Mouse (Mus musculus) intestine, embryonic 14.5 days (tissue): ENCODE results near the gene Tgfb3. TPM values are rescaled to one million over a fixed set of nuclear protein-coding genes. Genes with fewer than 3 reads are reported as not detected.
A peak's percentile ranks its signal among the peaks of the same experiment; 100 is the strongest.

Source experiments
- ATAC-seq: fragments of 200-750 bp; cut with Nextera tagmentation; replicated peaks from 2 replicates; pipeline ENCODE4 v1.8.0; 2017; ENCODE audit warnings: low read depth, moderate number of reproducible peaks, moderate TSS enrichment, moderate library complexity; ENCODE audit not compliant: low FRiP score, low TSS enrichment
- DNase-seq: peaks from one replicate; pipeline ENCODE4 v3.0.0-alpha.2; 2018; ENCODE audit warnings: low spot score
- H3K27ac ChIP-seq: fragments of 300-500 bp; sonication (generic); 2 replicates; pipeline ENCODE4 v1.5.1; 2014; ENCODE audit warnings: low read depth, mild to moderate bottlenecking, control low read depth
- H3K27me3 ChIP-seq: fragments of 300-500 bp; sonication (generic); replicated peaks from 2 replicates; pipeline ENCODE4 v1.6.1; 2014; ENCODE audit warnings: low read length, control low read depth; ENCODE audit not compliant: control insufficient read depth, insufficient read depth
- H3K36me3 ChIP-seq: fragments of 300-500 bp; sonication (generic); 2 replicates; pipeline ENCODE4 v1.6.1; 2014; ENCODE audit warnings: low read length, control low read depth; ENCODE audit not compliant: control insufficient read depth, insufficient read depth
- H3K4me1 ChIP-seq: fragments of 300-500 bp; sonication (generic); replicated peaks from 2 replicates; pipeline ENCODE4 v1.6.1; 2014; ENCODE audit warnings: low read length, control low read depth, mixed read lengths; ENCODE audit not compliant: control insufficient read depth, insufficient read depth
- H3K4me2 ChIP-seq: fragments of 300-500 bp; sonication (generic); 2 replicates; pipeline ENCODE4 v1.6.1; 2014; ENCODE audit warnings: low read length
- H3K4me3 ChIP-seq: fragments of 300-500 bp; sonication (generic); 2 replicates; pipeline ENCODE4 v1.5.1; 2014; ENCODE audit warnings: low read depth, low read length, control low read depth, mixed read lengths
- H3K9ac ChIP-seq: fragments of 300-500 bp; sonication (generic); 2 replicates; pipeline ENCODE4 v1.6.1; 2014; ENCODE audit warnings: mild to moderate bottlenecking, low read length
- H3K9me3 ChIP-seq: fragments of 300-500 bp; sonication (generic); 2 replicates; pipeline ENCODE4 v1.6.1; 2016; ENCODE audit warnings: low read length, control low read depth; ENCODE audit not compliant: control insufficient read depth
- WGBS: fragments of 180-500 bp; shearing (Covaris S2); extraction: QIAGEN DNeasy Blood & Tissue Kit; methylation state at CpG from one replicate; pipeline ENCODE4 v1.1.7; 2014; 5-methylcytosine and 5-hydroxymethylcytosine counted together
- polyA plus RNA-seq: library from polyadenylated mRNA; unstranded; fragments of >200 nt; fragmentation: Nextera tagmentation; extraction: Ambion mirVana; gene quantifications from 2 replicates; pipeline ENCODE4 v1.2.1, GENCODE M21; 2014

Gene Tgfb3
- polyA plus RNA-seq, 1 experiment from 2014 or later: 22.1 TPM

DNA sequence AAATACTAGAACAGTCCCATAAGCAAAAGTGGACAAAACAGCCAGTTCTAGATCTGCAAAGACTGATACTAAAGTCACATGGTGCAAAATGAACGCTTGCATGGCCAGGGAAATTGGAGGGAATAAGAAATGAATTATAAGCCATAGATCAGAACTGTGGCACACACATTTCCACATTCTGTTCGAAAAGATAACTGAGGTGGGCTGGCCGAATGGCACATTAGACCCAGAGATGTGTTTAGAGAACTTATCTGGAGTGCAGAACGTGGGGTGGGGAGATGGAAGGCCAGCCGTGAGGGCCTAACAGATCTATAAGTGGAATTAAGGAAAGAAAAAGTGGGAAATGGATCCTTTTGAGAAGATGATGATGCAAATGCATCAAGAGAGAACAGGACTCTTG lies 27.4 kb downstream of the Tgfb3 start:
- no peaks in the 10 kb centered on the region for H3K4me1 ChIP-seq
- H3K27me3 ChIP-seq: no peaks in the 10 kb centered on the region
- H3K9ac ChIP-seq: no peak overlapping the region
- H3K27ac ChIP-seq: no peak overlapping the region
- 82% methylated on average over 5 of the region's 5 CpGs for WGBS
- ATAC-seq (no peak), DNase-seq (no peak)
- H3K4me2 ChIP-seq: no peak overlapping the region
- H3K4me3 ChIP-seq: no peak overlapping the region
- H3K36me3 ChIP-seq: peaks cover 4% of the 10 kb centered on the region; the same call in 1 of the 2 replicates
- H3K9me3 ChIP-seq: no peaks in the 10 kb centered on the region

DNA sequence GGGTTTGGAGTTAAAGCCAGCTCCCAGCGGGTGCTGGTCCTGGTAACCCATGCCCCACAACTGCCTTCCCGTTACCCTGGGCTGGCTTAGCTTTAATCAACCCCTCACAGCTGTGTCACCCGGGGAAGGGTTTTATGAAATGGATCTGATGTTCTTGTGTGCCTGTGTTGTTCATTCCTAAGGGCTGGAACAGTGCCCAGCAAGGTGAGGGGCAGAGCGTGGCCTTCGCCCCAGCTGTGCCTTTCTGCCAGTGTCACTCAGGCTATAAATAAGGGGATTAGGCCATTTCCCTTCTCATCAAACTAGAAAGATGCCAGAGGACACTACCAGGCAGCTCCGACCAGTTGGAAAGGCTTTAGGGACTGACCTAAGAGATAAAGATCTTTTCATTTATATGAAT lies 29.0 kb downstream of the Tgfb3 start:
- DNase-seq (no peak), ATAC-seq (no peak)
- Histone ChIP-seq H3K9ac (no peak overlapping the region), H3K4me2 (no peak overlapping the region), H3K4me3 (no peak overlapping the region), H3K27ac (no peak overlapping the region), H3K36me3 (no peaks in the 10 kb centered on the region), H3K4me1 (no peaks in the 10 kb centered on the region), H3K27me3 (no peaks in the 10 kb centered on the region), H3K9me3 (no peaks in the 10 kb centered on the region)
- WGBS: 80% methylated on average over 6 of the region's 6 CpGs

DNA sequence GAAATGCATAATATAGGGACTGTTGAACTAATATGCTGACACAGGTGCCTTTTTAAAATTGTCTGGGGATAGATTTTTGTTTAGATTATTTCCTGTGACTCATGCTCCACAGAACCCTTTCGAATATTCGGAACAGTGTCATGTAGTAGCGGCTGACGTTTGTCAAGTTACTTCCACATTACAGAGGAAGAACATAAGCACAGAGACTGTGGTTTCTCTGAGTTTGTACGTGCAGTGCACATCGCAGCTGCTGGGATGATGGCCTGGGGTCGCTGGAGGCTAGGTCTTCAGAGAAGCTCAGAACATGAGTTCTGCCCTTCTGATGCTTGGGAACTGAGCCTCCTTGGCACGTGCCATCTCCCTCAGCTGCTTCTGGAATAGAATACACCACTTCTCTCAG lies 31.5 kb downstream of the Tgfb3 start:
- no peak overlapping the region for H3K4me2 ChIP-seq
- H3K9me3 ChIP-seq: no peaks in the 10 kb centered on the region
- H3K4me1 ChIP-seq: no peaks in the 10 kb centered on the region
- ATAC-seq (no peak), DNase-seq (no peak)
- H3K27me3 ChIP-seq: no peaks in the 10 kb centered on the region
- no peak overlapping the region for H3K9ac ChIP-seq
- H3K27ac ChIP-seq: no peak overlapping the region
- no peaks in the 10 kb centered on the region for H3K36me3 ChIP-seq
- no peak overlapping the region for H3K4me3 ChIP-seq
- 61% methylated on average over 8 of the region's 8 CpGs for WGBS

DNA sequence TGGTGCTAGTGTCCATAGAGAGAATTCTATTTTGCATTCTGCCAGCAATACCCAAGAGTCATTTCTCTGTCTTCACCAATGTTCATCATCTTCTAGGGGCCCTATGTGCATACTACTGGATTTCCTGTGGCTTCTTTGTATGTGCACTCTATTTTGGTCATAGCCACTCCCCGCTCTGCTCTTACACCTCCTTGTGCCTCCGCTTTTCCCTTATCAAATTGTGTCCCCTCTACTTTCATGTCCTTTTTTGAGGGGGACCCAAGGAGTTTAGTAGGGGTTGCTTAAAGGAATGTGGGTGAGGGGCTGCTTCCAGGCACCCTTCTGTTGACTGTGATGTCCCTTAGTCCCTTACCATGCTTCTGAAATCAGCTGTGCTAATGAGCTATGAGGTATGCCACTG lies 32.1 kb downstream of the Tgfb3 start:
- Histone ChIP-seq H3K4me2 (no peak overlapping the region), H3K4me1 (no peaks in the 10 kb centered on the region), H3K9me3 (no peaks in the 10 kb centered on the region), H3K36me3 (no peaks in the 10 kb centered on the region), H3K27ac (no peak overlapping the region), H3K9ac (no peak overlapping the region), H3K4me3 (no peak overlapping the region), H3K27me3 (no peaks in the 10 kb centered on the region)
- WGBS: 96% methylated on average over 2 of the region's 2 CpGs
- DNase-seq: no peak
- ATAC-seq: no peak

DNA sequence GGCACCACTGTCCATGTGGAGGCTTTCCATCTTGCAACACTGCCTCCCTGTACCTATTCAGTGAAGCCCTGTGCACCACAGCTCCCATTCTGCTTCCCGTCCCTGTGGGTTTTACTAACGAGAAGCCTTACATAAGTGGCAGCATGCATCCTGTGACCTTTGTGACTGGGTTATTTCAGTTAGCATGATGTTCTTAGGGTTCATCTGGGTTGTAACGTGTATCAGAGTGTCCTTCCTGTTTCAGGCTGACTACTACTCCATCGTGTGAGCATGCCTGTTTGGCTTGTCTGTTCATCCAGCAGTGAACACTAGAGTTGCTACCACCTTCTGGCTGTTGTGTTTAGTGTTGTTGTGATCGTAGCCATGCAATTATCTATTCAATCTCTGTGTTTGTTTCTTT lies 32.7 kb downstream of the Tgfb3 start:
- no peak overlapping the region for H3K9ac ChIP-seq
- no peaks in the 10 kb centered on the region for H3K27me3 ChIP-seq
- H3K4me2 ChIP-seq: no peak overlapping the region
- no peak overlapping the region for H3K4me3 ChIP-seq
- WGBS: 87% methylated on average over 5 of the region's 5 CpGs
- H3K9me3 ChIP-seq: no peaks in the 10 kb centered on the region
- H3K36me3 ChIP-seq: no peaks in the 10 kb centered on the region
- no peaks in the 10 kb centered on the region for H3K4me1 ChIP-seq
- H3K27ac ChIP-seq: no peak overlapping the region
- ATAC-seq (no peak), DNase-seq (no peak)

DNA sequence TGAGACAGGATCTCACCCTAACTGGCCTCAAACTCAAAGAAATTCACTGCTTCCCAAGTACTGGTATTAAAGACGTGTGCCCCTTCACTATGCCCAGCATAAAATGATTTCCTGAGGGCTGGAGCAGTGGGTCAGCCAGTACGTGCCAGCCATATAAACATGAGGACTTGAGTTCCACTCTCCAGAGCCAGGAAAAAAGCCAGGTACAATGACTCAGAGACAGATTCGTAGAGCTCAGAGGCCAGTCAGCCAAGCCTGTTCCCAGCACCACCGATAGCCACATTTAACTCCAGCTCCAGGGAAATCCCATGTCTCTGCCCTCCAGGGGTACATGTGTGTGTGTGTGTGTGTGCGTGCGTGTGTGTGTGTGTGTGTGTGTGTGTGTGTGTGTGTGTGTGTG lies 39.1 kb downstream of the Tgfb3 start:
- Histone ChIP-seq H3K9ac (no peak overlapping the region), H3K4me3 (no peak overlapping the region), H3K27ac (no peak overlapping the region), H3K36me3 (no peaks in the 10 kb centered on the region), H3K4me2 (no peak overlapping the region), H3K9me3 (no peaks in the 10 kb centered on the region), H3K4me1 (peaks cover 20% of the 10 kb centered on the region; the same call in 1 of the 2 replicates), H3K27me3 (no peaks in the 10 kb centered on the region)
- ATAC-seq: no peak
- WGBS: 72% methylated on average over 6 of the region's 6 CpGs
- DNase-seq: no peak

DNA sequence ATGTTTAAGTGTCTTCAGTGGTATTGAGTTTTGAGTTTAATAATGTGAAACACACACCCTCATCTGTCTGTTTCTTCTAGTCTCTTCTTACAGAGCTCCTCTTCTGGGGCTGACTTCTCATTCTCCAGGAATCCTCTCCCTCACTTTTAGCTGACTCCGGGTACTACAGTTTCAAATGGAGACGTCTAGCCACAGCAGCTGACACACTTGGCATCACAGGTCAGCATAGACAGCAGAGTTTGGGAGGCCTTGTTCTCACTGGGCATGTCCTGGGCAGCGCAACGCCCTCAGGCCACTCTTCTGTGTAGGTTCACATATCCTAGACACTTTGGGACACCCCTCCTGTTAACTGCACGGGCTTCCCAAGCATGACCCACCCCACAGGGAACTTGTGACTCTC lies 39.8 kb downstream of the Tgfb3 start:
- H3K9me3 ChIP-seq: no peaks in the 10 kb centered on the region
- no peaks in the 10 kb centered on the region for H3K27me3 ChIP-seq
- H3K4me3 ChIP-seq: no peak overlapping the region
- H3K27ac ChIP-seq: no peak overlapping the region
- H3K9ac ChIP-seq: no peak overlapping the region
- H3K4me1 ChIP-seq: peaks cover 23% of the 10 kb centered on the region; the same call in 1 of the 2 replicates
- H3K36me3 ChIP-seq: no peaks in the 10 kb centered on the region
- ATAC-seq: no peak
- H3K4me2 ChIP-seq: no peak overlapping the region
- WGBS: 77% methylated on average over 5 of the region's 5 CpGs
- no peak for DNase-seq

DNA sequence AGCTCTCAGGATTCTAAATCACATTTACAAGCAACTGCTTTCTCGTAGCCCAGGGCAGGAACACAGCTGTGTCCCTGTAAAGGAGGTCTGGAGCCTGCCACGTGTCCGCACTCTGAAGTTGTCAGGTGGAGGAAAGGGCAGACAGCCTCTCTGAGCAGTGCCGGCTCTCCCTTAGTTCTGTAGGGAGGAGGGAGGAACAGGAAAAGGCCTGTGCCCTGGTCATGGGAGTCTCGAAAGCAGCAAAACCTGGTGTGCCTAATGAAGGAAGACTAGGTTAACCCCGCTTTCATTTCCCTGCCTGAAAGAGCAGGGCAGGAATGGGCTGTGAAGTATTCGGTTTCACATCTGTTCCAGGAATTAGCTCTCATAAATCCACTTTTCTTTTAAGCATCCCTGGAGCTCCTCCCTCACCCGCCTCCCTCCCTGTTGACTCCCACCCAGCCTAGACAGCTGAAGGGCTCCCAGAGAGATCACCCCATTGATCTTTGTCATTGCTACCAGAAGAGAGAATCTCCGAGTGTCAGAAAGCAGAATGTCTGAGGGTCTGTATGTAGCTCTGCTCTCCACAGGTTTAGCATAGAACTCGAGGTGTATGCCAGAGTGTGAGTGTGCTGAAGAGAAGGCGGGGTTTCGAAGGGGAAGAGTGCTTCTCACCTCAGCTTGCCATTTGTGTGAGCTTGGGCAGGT lies 41.5 kb downstream of the Tgfb3 start:
- no peak overlapping the region for H3K4me3 ChIP-seq
- no peaks in the 10 kb centered on the region for H3K36me3 ChIP-seq
- peak overlapping the region; percentile 43; the same call in 1 of the 2 replicates for H3K27ac ChIP-seq
- peaks cover 23% of the 10 kb centered on the region; the same call in 1 of the 2 replicates for H3K4me1 ChIP-seq
- no peak overlapping the region for H3K9ac ChIP-seq
- peak; percentile 54 for DNase-seq
- H3K4me2 ChIP-seq: peak overlapping the region; percentile 15; the same call in 1 of the 2 replicates
- peak; percentile 60; the same call in 1 of the 2 replicates for ATAC-seq
- no peaks in the 10 kb centered on the region for H3K9me3 ChIP-seq
- 28% methylated on average over 12 of the region's 12 CpGs for WGBS
- H3K27me3 ChIP-seq: no peaks in the 10 kb centered on the region
